Mouse (Mus musculus): ENCODE data around the gene Hecw1. TPM values are rescaled to one million over a fixed set of nuclear protein-coding genes. Genes with fewer than 3 reads are reported as not detected.
A peak's percentile ranks its signal among the peaks of the same experiment; 100 is the strongest.

Hecw1 gene
- polyA plus RNA-seq (2014; fragmentation: Nextera tagmentation; extraction: Ambion mirVana), result 7.4 and 7.8 TPM in 2 replicates

DNA sequence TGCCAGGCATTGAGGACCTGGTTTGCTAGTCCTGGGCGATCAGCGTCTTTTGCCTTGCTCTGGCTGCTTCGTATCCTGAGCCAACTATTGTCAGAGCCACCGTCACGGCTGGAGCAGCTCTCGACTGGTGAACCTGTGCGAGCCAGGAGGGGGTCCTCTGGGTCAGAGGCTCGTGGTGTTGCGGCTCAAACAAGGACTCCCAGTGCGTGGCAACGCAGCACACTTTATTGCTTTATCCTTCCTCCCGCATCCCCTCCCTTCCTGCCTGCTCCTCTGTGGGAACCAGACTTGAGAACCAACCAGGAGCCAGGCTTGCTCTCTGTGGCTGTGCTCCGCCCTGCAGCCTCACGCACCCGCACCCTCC is at the start of gene Hecw1:
Gene Hecw1 (minus strand): TSS at position 323 of the 364 bp plus-strand sequence.
- no peaks in the 10 kb centered on the region for H3K36me3 ChIP-seq (ENCODE audit: control insufficient read depth, insufficient read depth, low read length)

DNA sequence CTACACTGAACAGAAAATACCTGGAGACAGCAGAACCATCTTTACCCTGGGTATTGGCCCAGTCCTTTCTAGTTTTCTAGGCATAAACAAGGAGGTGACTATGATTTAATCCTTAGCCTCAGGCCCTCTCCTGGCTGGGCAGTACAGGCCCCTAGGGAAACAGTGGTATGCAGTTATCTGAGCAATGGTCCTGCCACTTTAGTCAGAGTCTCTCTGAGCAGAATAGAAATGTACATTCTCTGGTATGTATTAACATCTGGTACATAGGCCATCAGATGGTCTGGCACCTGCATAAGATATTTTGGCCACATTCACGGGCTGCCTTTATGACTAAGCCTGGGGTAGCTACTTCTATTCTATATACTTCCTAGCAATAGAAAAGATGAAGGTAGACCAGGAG is 38.3 kb upstream of the Hecw1 start:
- no peak for DNase-seq (ENCODE audit: low spot score, missing footprints)
- Histone ChIP-seq H3K4me1 (ENCODE audit: control insufficient read depth, insufficient read depth, low read length) (no peaks in the 10 kb centered on the region), H3K27me3 (ENCODE audit: control insufficient read depth, insufficient read depth, low read length) (no peaks in the 10 kb centered on the region), H3K9me3 (ENCODE audit: control insufficient read depth, low read length) (no peaks in the 10 kb centered on the region), H3K27ac (ENCODE audit: low read depth, low read length) (no peak overlapping the region), H3K4me3 (ENCODE audit: low read depth, low read length) (no peak overlapping the region), H3K9ac (ENCODE audit: low read length) (no peak overlapping the region), H3K4me2 (no peak overlapping the region), H3K36me3 (ENCODE audit: control insufficient read depth, insufficient read depth, low read length) (no peaks in the 10 kb centered on the region)
- ATAC-seq (ENCODE audit: low FRiP score), result no peak
- WGBS, result 94% methylated on average over 1 of the region's 1 CpGs

More for the DNA sequence above, at the start of gene Hecw1:
- no peaks in the 10 kb centered on the region for H3K4me1 ChIP-seq (ENCODE audit: control insufficient read depth, insufficient read depth, low read length)
- H3K4me2 ChIP-seq, result peak within 1 kb of the TSS; percentile 89
- 1% methylated on average over 15 of the region's 15 CpGs for WGBS
- peak within 1 kb of the TSS; percentile 54 for H3K27ac ChIP-seq (ENCODE audit: low read depth, low read length)
- H3K9ac ChIP-seq (ENCODE audit: low read length), result peak within 1 kb of the TSS; percentile 78
- DNase-seq (ENCODE audit: low spot score, missing footprints) (peak; percentile 93), ATAC-seq (ENCODE audit: low FRiP score) (peak; percentile 81)
- no peaks in the 10 kb centered on the region for H3K9me3 ChIP-seq (ENCODE audit: control insufficient read depth, low read length)
- H3K27me3 ChIP-seq (ENCODE audit: control insufficient read depth, insufficient read depth, low read length), result peaks cover 2% of the 10 kb centered on the region
- H3K4me3 ChIP-seq (ENCODE audit: low read depth, low read length), result peak within 1 kb of the TSS; percentile 58

DNA sequence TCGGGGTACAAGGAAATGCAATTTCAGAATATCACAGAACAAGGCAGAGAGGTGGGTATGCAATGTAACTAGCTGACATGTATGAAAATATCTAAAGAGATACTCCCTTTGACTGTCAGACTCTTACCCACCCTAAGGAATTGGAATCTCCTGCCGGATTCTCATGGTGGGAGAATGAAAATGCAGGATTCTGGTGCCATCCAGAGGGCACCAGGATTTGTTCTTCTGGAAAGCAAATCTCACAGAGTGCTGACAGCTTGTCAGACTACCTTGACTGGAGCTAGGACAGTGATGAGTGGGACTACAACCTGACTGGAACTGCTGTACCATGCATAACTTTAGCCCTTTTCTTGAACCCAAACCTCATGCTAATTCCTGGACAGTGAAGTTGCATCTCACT is 29.6 kb upstream of the Hecw1 start:
- no peak overlapping the region for H3K4me3 ChIP-seq (ENCODE audit: low read depth, low read length)
- no peaks in the 10 kb centered on the region for H3K36me3 ChIP-seq (ENCODE audit: control insufficient read depth, insufficient read depth, low read length)
- H3K27me3 ChIP-seq (ENCODE audit: control insufficient read depth, insufficient read depth, low read length), result no peaks in the 10 kb centered on the region
- H3K4me1 ChIP-seq (ENCODE audit: control insufficient read depth, insufficient read depth, low read length), result no peaks in the 10 kb centered on the region
- no peaks in the 10 kb centered on the region for H3K9me3 ChIP-seq (ENCODE audit: control insufficient read depth, low read length)
- H3K4me2 ChIP-seq, result no peak overlapping the region
- 87% methylated on average over 2 of the region's 2 CpGs for WGBS
- ATAC-seq (ENCODE audit: low FRiP score), result no peak
- no peak overlapping the region for H3K27ac ChIP-seq (ENCODE audit: low read depth, low read length)
- DNase-seq (ENCODE audit: low spot score, missing footprints), result no peak
- no peak overlapping the region for H3K9ac ChIP-seq (ENCODE audit: low read length)

DNA sequence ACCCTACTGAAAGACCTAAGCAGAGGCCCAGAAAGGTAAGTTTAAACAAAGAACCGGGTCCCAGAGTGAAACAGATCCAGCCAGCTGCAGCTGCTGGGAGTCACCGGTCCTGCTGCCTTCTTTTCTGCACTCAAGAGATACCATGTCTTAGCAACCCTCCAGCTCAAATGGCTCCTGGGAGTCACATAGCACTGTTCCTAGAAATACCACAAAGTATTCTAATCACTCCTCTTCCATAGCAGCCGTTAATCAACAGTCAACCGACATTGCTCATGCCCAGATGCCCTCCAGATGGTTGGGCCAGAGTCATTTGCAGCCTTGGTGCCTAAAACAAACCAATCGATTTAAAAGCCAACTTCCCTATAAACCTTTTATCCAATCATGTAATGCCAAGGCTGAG is 19.8 kb upstream of the Hecw1 start:
- no peak for DNase-seq (ENCODE audit: low spot score, missing footprints)
- H3K4me2 ChIP-seq, result no peak overlapping the region
- H3K9me3 ChIP-seq (ENCODE audit: control insufficient read depth, low read length), result no peaks in the 10 kb centered on the region
- no peaks in the 10 kb centered on the region for H3K4me1 ChIP-seq (ENCODE audit: control insufficient read depth, insufficient read depth, low read length)
- H3K27me3 ChIP-seq (ENCODE audit: control insufficient read depth, insufficient read depth, low read length), result no peaks in the 10 kb centered on the region
- ATAC-seq (ENCODE audit: low FRiP score), result no peak
- no peak overlapping the region for H3K4me3 ChIP-seq (ENCODE audit: low read depth, low read length)
- WGBS, result 86% methylated on average over 5 of the region's 5 CpGs
- H3K36me3 ChIP-seq (ENCODE audit: control insufficient read depth, insufficient read depth, low read length), result no peaks in the 10 kb centered on the region
- no peak overlapping the region for H3K9ac ChIP-seq (ENCODE audit: low read length)
- no peak overlapping the region for H3K27ac ChIP-seq (ENCODE audit: low read depth, low read length)

DNA sequence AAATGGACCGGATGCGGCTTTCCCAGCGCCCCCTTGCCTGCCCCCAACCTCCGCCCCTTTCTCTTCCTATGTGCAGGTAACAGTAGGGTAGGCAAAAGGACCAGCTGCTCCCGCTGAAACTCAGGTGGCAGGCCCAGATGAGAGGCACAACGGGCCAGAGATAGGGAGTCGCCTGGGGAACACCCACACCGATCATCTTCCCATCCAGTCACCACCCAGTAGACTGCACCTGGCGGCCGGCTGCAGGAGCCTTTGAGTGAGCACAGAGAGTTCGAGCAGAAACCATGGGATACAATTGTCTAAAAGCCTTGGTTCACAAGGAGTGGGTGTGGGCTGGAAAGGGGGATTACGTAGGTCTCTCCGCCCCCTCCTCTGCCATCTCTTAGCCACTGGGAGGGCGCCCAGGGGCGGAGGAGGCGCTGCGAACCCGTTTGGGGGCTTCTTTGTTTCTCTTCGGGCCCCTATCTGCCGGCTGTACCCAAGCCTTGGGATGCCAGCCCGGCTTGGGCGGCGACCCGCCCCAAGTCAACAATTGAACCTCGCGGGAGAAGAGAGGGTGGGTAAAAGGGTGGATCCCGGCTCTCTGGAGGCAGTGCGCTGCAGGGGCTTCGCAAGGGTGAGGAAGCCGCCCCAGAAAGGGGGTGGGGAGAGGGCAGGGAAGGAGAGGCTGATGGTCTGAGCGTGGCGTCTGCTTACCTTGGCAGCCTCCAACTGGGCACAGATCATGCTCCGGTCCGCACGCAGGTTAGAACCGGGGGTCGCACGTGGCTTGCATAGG is 711 bp downstream of the Hecw1 start:
- WGBS, result 2% methylated on average over 38 of the region's 38 CpGs
- ATAC-seq (ENCODE audit: low FRiP score), result peak; percentile 90

DNA sequence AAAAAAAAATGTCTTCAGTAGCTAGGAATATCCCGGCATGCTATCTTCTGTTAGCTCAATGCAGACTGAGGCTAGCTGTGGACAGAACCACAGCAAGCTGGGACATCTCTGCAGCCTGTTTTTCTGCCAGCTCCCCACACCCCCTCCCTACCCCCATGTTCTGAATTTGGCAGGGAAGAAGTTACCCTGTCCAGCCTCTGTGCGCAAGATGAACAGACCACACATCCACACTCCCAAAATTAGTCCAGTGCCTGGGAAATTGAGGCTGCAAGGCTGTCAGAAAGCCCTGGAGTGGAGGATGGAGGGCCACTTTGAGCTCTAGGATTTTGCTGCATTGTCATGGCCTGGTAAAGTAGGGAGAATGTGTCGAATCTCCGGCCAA is 1.3 kb downstream of the Hecw1 start:
- ATAC-seq (ENCODE audit: low FRiP score), result peak; percentile 19; the same call in 1 of the 2 replicates

More for the DNA sequence above, 711 bp downstream of the Hecw1 start:
- peak overlapping the region; percentile 89 for H3K4me2 ChIP-seq
- H3K9me3 ChIP-seq (ENCODE audit: control insufficient read depth, low read length), result no peaks in the 10 kb centered on the region
- peak overlapping the region; percentile 58 for H3K4me3 ChIP-seq (ENCODE audit: low read depth, low read length)
- H3K36me3 ChIP-seq (ENCODE audit: control insufficient read depth, insufficient read depth, low read length), result no peaks in the 10 kb centered on the region
- DNase-seq (ENCODE audit: low spot score, missing footprints), result peak; percentile 94
- peaks cover 2% of the 10 kb centered on the region for H3K27me3 ChIP-seq (ENCODE audit: control insufficient read depth, insufficient read depth, low read length)
- peak overlapping the region; percentile 54 for H3K27ac ChIP-seq (ENCODE audit: low read depth, low read length)
- H3K4me1 ChIP-seq (ENCODE audit: control insufficient read depth, insufficient read depth, low read length), result no peaks in the 10 kb centered on the region
- peak overlapping the region; percentile 78 for H3K9ac ChIP-seq (ENCODE audit: low read length)

DNA sequence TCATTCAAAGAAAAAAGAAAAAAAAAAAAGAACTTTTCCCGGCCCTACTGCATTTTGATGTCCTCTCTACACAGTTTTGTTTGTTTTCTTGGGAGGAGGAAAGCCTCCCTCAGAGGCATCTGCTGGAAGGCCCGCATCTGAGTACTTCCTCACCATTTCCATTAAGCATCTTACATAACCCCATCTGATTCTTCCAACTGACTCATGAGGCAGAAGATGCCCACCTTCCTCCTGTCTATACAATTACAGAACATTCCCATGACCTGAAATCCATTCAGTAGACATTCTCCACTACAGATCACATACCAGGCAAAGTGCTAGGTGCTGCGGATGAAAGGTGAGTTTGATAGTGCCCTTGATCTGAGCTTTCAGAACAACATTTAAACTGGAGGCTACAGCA is 3.4 kb downstream of the Hecw1 start:
- 92% methylated on average over 3 of the region's 3 CpGs for WGBS
- H3K9ac ChIP-seq (ENCODE audit: low read length), result no peak overlapping the region
- no peak overlapping the region for H3K4me3 ChIP-seq (ENCODE audit: low read depth, low read length)
- H3K36me3 ChIP-seq (ENCODE audit: control insufficient read depth, insufficient read depth, low read length), result no peaks in the 10 kb centered on the region
- no peaks in the 10 kb centered on the region for H3K4me1 ChIP-seq (ENCODE audit: control insufficient read depth, insufficient read depth, low read length)
- no peaks in the 10 kb centered on the region for H3K9me3 ChIP-seq (ENCODE audit: control insufficient read depth, low read length)
- DNase-seq (ENCODE audit: low spot score, missing footprints) (no peak), ATAC-seq (ENCODE audit: low FRiP score) (no peak)
- peaks cover 2% of the 10 kb centered on the region for H3K27me3 ChIP-seq (ENCODE audit: control insufficient read depth, insufficient read depth, low read length)
- H3K27ac ChIP-seq (ENCODE audit: low read depth, low read length), result no peak overlapping the region
- H3K4me2 ChIP-seq, result no peak overlapping the region

More for the DNA sequence above, 1.3 kb downstream of the Hecw1 start:
- no peaks in the 10 kb centered on the region for H3K36me3 ChIP-seq (ENCODE audit: control insufficient read depth, insufficient read depth, low read length)
- peak; percentile 87 for DNase-seq (ENCODE audit: low spot score, missing footprints)
- peaks cover 2% of the 10 kb centered on the region for H3K27me3 ChIP-seq (ENCODE audit: control insufficient read depth, insufficient read depth, low read length)
- no peaks in the 10 kb centered on the region for H3K4me1 ChIP-seq (ENCODE audit: control insufficient read depth, insufficient read depth, low read length)
- H3K4me3 ChIP-seq (ENCODE audit: low read depth, low read length), result peak overlapping the region; percentile 58
- 16% methylated on average over 4 of the region's 4 CpGs for WGBS
- no peak overlapping the region for H3K27ac ChIP-seq (ENCODE audit: low read depth, low read length)
- H3K9ac ChIP-seq (ENCODE audit: low read length), result peak overlapping the region; percentile 78
- peak overlapping the region; percentile 89 for H3K4me2 ChIP-seq
- H3K9me3 ChIP-seq (ENCODE audit: control insufficient read depth, low read length), result no peaks in the 10 kb centered on the region

DNA sequence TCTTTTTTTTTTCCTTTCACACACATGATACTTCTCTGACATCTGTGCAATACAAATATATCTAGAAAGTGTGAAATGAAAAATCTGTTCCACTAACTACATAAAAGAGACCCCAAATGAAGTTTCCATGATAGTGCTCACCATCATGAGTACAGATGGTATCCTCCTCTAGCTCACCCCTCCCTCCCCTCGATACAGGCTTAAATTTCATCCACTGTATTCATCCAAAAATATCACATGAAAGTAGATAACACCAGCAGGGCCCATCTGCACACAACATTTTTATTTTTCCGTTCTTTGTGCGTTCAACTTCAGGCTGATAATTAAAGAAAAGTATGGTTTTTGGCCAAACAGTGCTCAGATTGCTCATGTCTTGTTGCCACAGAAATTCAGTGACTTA is 5.5 kb downstream of the Hecw1 start:
- DNase-seq (ENCODE audit: low spot score, missing footprints) (no peak), ATAC-seq (ENCODE audit: low FRiP score) (no peak)
- Histone ChIP-seq H3K4me2 (no peak overlapping the region), H3K27ac (ENCODE audit: low read depth, low read length) (no peak overlapping the region), H3K27me3 (ENCODE audit: control insufficient read depth, insufficient read depth, low read length) (no peaks in the 10 kb centered on the region; the same call in none of the 2 replicates), H3K9ac (ENCODE audit: low read length) (no peak overlapping the region), H3K36me3 (ENCODE audit: control insufficient read depth, insufficient read depth, low read length) (no peaks in the 10 kb centered on the region), H3K9me3 (ENCODE audit: control insufficient read depth, low read length) (no peaks in the 10 kb centered on the region), H3K4me3 (ENCODE audit: low read depth, low read length) (no peak overlapping the region), H3K4me1 (ENCODE audit: control insufficient read depth, insufficient read depth, low read length) (no peaks in the 10 kb centered on the region)
- 88% methylated on average over 3 of the region's 3 CpGs for WGBS

DNA sequence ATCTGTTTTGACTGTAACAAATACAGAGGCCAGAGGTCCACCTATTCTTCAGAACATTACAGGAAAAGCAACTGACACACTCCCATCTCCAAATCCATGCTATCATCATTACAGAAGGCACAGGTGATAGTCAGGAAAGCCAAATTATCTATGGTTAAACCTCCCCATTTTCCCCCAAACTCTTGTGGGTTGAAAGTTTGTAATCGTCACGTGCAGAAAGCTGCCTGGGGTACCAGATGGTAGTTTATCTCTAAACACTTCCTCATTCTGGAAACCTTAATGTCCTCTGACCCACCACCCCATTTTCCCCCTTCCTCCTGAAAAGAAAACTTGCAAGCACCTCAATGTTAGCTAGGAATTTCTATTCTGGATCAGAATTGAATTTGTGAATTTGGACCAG is 7.9 kb downstream of the Hecw1 start:
- no peak overlapping the region for H3K4me3 ChIP-seq (ENCODE audit: low read depth, low read length)
- no peaks in the 10 kb centered on the region for H3K36me3 ChIP-seq (ENCODE audit: control insufficient read depth, insufficient read depth, low read length)
- H3K4me1 ChIP-seq (ENCODE audit: control insufficient read depth, insufficient read depth, low read length), result no peaks in the 10 kb centered on the region
- no peaks in the 10 kb centered on the region for H3K9me3 ChIP-seq (ENCODE audit: control insufficient read depth, low read length)
- H3K9ac ChIP-seq (ENCODE audit: low read length), result no peak overlapping the region
- DNase-seq (ENCODE audit: low spot score, missing footprints) (no peak), ATAC-seq (ENCODE audit: low FRiP score) (no peak)
- no peaks in the 10 kb centered on the region for H3K27me3 ChIP-seq (ENCODE audit: control insufficient read depth, insufficient read depth, low read length)
- WGBS, result 91% methylated on average over 2 of the region's 2 CpGs
- no peak overlapping the region for H3K27ac ChIP-seq (ENCODE audit: low read depth, low read length)
- H3K4me2 ChIP-seq, result no peak overlapping the region

Measured in midbrain, embryonic 11.5 days (tissue).